Mouse (Mus musculus): ENCODE results near the gene Mmp14. TPM values are rescaled to one million over a fixed set of nuclear protein-coding genes. Genes with fewer than 3 reads are reported as not detected.
A peak's percentile ranks its signal among the peaks of the same experiment; 100 is the strongest.

Mmp14 gene
- polyA plus RNA-seq (2012; rRNA removed) (385 and 418 TPM in 2 replicates), polyA plus RNA-seq (2014; fragmentation: Nextera tagmentation; extraction: Ambion mirVana) (251 and 273 TPM in 2 replicates)

- peaks cover 32% of the 10 kb centered on the region for H3K36me3 ChIP-seq (ENCODE audit: control insufficient read depth, insufficient read depth, low read length)
- WGBS = under 1% methylated on average over 29 of the region's 49 CpGs
- no peaks in the 10 kb centered on the region for H3K9me3 ChIP-seq (ENCODE audit: control insufficient read depth, low read length)
- H3K4me3 ChIP-seq (replicated peaks; ENCODE audit: low read length) = peak within 1 kb of the TSS; percentile 94
- peak within 1 kb of the TSS; percentile 99 for H3K27ac ChIP-seq (replicated peaks; ENCODE audit: low read depth, low read length)
- H3K27me3 ChIP-seq (ENCODE audit: control insufficient read depth, insufficient read depth, low read length) = no peaks in the 10 kb centered on the region
- H3K9ac ChIP-seq (ENCODE audit: low read depth, low read length, severe bottlenecking) = peak within 1 kb of the TSS; percentile 99
- H3K4me1 ChIP-seq (ENCODE audit: control insufficient read depth, insufficient read depth, low read length) = peaks cover 38% of the 10 kb centered on the region
- peak; percentile 79 for ATAC-seq (ENCODE audit: low FRiP score, low read depth)
- TF ChIP-seq POLR2A (IDR thresholded peaks at IDR 0.05; ENCODE audit: borderline replicate concordance, extremely low read depth, insufficient read depth, insufficient read length) = peak; percentile 64; the same call in 1 of the 2 replicates
- peak; percentile 90 for DNase-seq (ENCODE audit: low spot score)
- peak within 1 kb of the TSS; percentile 83 for H3K4me2 ChIP-seq (replicated peaks; ENCODE audit: low read depth, low read length, severe bottlenecking)
Measured at GRCm38 (mm10) chr14:54431334-54432077, at the start of gene Mmp14. TSS of gene Mmp14 (plus strand) at chr14:54431612.

- no peaks in the 10 kb centered on the region for H3K27me3 ChIP-seq (ENCODE audit: control insufficient read depth, insufficient read depth, low read length)
Measured at GRCm38 (mm10) chr14:54381816-54382215, 49.6 kb upstream of the Mmp14 start.

GRCm38 (mm10) chr14:54382641-54383040, 48.8 kb upstream of the Mmp14 start:
- no peak for TF ChIP-seq POLR2A (IDR thresholded peaks at IDR 0.05; ENCODE audit: borderline replicate concordance, extremely low read depth, insufficient read depth, insufficient read length)
- 87% methylated on average over 9 of the region's 9 CpGs for WGBS
- Histone ChIP-seq H3K4me1 (ENCODE audit: control insufficient read depth, insufficient read depth, low read length) (peaks cover 3% of the 10 kb centered on the region; the same call in 1 of the 2 replicates), H3K36me3 (ENCODE audit: control insufficient read depth, insufficient read depth, low read length) (no peaks in the 10 kb centered on the region), H3K4me2 (replicated peaks; ENCODE audit: low read depth, low read length, severe bottlenecking) (no peak overlapping the region), H3K4me3 (replicated peaks; ENCODE audit: low read length) (no peak overlapping the region), H3K27me3 (ENCODE audit: control insufficient read depth, insufficient read depth, low read length) (no peaks in the 10 kb centered on the region), H3K9me3 (ENCODE audit: control insufficient read depth, low read length) (no peaks in the 10 kb centered on the region), H3K27ac (replicated peaks; ENCODE audit: low read depth, low read length) (no peak overlapping the region), H3K9ac (ENCODE audit: low read depth, low read length, severe bottlenecking) (no peak overlapping the region)
- DNase-seq (ENCODE audit: low spot score) (no peak), ATAC-seq (ENCODE audit: low FRiP score, low read depth) (no peak)

More at GRCm38 (mm10) chr14:54381816-54382215, 49.6 kb upstream of the Mmp14 start:
- no peaks in the 10 kb centered on the region for H3K36me3 ChIP-seq (ENCODE audit: control insufficient read depth, insufficient read depth, low read length)
- WGBS = 76% methylated on average over 10 of the region's 10 CpGs
- no peak for DNase-seq (ENCODE audit: low spot score)
- H3K27ac ChIP-seq (replicated peaks; ENCODE audit: low read depth, low read length) = no peak overlapping the region
- no peak overlapping the region for H3K9ac ChIP-seq (ENCODE audit: low read depth, low read length, severe bottlenecking)
- no peak overlapping the region for H3K4me3 ChIP-seq (replicated peaks; ENCODE audit: low read length)
- no peak for TF ChIP-seq POLR2A (IDR thresholded peaks at IDR 0.05; ENCODE audit: borderline replicate concordance, extremely low read depth, insufficient read depth, insufficient read length)
- no peak overlapping the region for H3K4me2 ChIP-seq (replicated peaks; ENCODE audit: low read depth, low read length, severe bottlenecking)
- ATAC-seq (ENCODE audit: low FRiP score, low read depth) = no peak
- peaks cover 3% of the 10 kb centered on the region; the same call in 1 of the 2 replicates for H3K4me1 ChIP-seq (ENCODE audit: control insufficient read depth, insufficient read depth, low read length)
- H3K9me3 ChIP-seq (ENCODE audit: control insufficient read depth, low read length) = no peaks in the 10 kb centered on the region

GRCm38 (mm10) chr14:54383355-54383771, 48.0 kb upstream of the Mmp14 start:
- Histone ChIP-seq H3K4me2 (replicated peaks; ENCODE audit: low read depth, low read length, severe bottlenecking) (no peak overlapping the region), H3K27me3 (ENCODE audit: control insufficient read depth, insufficient read depth, low read length) (no peaks in the 10 kb centered on the region), H3K4me3 (replicated peaks; ENCODE audit: low read length) (no peak overlapping the region), H3K9ac (ENCODE audit: low read depth, low read length, severe bottlenecking) (no peak overlapping the region), H3K27ac (replicated peaks; ENCODE audit: low read depth, low read length) (no peak overlapping the region), H3K36me3 (ENCODE audit: control insufficient read depth, insufficient read depth, low read length) (no peaks in the 10 kb centered on the region), H3K4me1 (ENCODE audit: control insufficient read depth, insufficient read depth, low read length) (peaks cover 3% of the 10 kb centered on the region; the same call in 1 of the 2 replicates), H3K9me3 (ENCODE audit: control insufficient read depth, low read length) (no peaks in the 10 kb centered on the region)
- DNase-seq (ENCODE audit: low spot score) (peak; percentile 16), ATAC-seq (ENCODE audit: low FRiP score, low read depth) (0 out of 2 replicates have a peak, but pooled peaks have one; percentile 12)
- 67% methylated on average over 4 of the region's 4 CpGs for WGBS
- TF ChIP-seq POLR2A (IDR thresholded peaks at IDR 0.05; ENCODE audit: borderline replicate concordance, extremely low read depth, insufficient read depth, insufficient read length) = no peak

- Histone ChIP-seq H3K9me3 (ENCODE audit: control insufficient read depth, low read length) (no peaks in the 10 kb centered on the region), H3K27ac (replicated peaks; ENCODE audit: low read depth, low read length) (no peak overlapping the region), H3K36me3 (ENCODE audit: control insufficient read depth, insufficient read depth, low read length) (no peaks in the 10 kb centered on the region), H3K27me3 (ENCODE audit: control insufficient read depth, insufficient read depth, low read length) (no peaks in the 10 kb centered on the region), H3K4me1 (ENCODE audit: control insufficient read depth, insufficient read depth, low read length) (peaks cover 3% of the 10 kb centered on the region; the same call in 1 of the 2 replicates), H3K9ac (ENCODE audit: low read depth, low read length, severe bottlenecking) (no peak overlapping the region), H3K4me3 (replicated peaks; ENCODE audit: low read length) (no peak overlapping the region), H3K4me2 (replicated peaks; ENCODE audit: low read depth, low read length, severe bottlenecking) (no peak overlapping the region)
- DNase-seq (ENCODE audit: low spot score) (no peak), ATAC-seq (ENCODE audit: low FRiP score, low read depth) (no peak)
- WGBS = 88% methylated on average over 8 of the region's 8 CpGs
- no peak for TF ChIP-seq POLR2A (IDR thresholded peaks at IDR 0.05; ENCODE audit: borderline replicate concordance, extremely low read depth, insufficient read depth, insufficient read length)
Measured at GRCm38 (mm10) chr14:54384396-54384795, 47.0 kb upstream of the Mmp14 start.

All from limb, embryonic 14.5 days (tissue).